Mouse (Mus musculus) embryonic facial prominence, embryonic 10.5 days (tissue): ENCODE measurements around the gene Olfr572. TPM values are rescaled to one million over a fixed set of nuclear protein-coding genes. Genes with fewer than 3 reads are reported as not detected.

Experiments
- DNase-seq: peaks from one replicate; pipeline ENCODE4 v3.0.0-alpha.2; 2017; ENCODE audit warnings: low spot score
- H3K27ac ChIP-seq: fragments of 300-500 bp; sonication (generic); replicated peaks from 2 replicates; pipeline ENCODE4 v1.5.1; 2016; ENCODE audit warnings: mild to moderate bottlenecking
- H3K27me3 ChIP-seq: fragments of 300-500 bp; sonication (generic); replicated peaks from 2 replicates; pipeline ENCODE4 v1.6.1; 2016; ENCODE audit warnings: low read depth, mild to moderate bottlenecking; ENCODE audit not compliant: poor library complexity, severe bottlenecking
- H3K36me3 ChIP-seq: fragments of 300-500 bp; sonication (generic); replicated peaks from 2 replicates; pipeline ENCODE4 v1.6.1; 2016; ENCODE audit warnings: mild to moderate bottlenecking, moderate library complexity
- H3K4me1 ChIP-seq: fragments of 300-500 bp; sonication (generic); 2 replicates; pipeline ENCODE4 v1.6.1; 2016
- H3K4me3 ChIP-seq: fragments of 300-500 bp; sonication (generic); 2 replicates; pipeline ENCODE4 v1.5.1; 2016; ENCODE audit warnings: mild to moderate bottlenecking, moderate library complexity
- H3K9me3 ChIP-seq: fragments of 300-500 bp; sonication (generic); 2 replicates; pipeline ENCODE4 v1.6.1; 2016; ENCODE audit warnings: mild to moderate bottlenecking
- WGBS: fragments of 180-500 bp; shearing (Covaris S2); methylation state at CpG from one replicate; pipeline ENCODE4 v1.1.7; 2016; 5-methylcytosine and 5-hydroxymethylcytosine counted together
- polyA plus RNA-seq: library from polyadenylated mRNA; unstranded; fragments of >200 nt; fragmentation: Nextera tagmentation; extraction: Ambion mirVana; gene quantifications from 2 replicates; pipeline ENCODE4 v1.2.1, GENCODE M21; 2016

Gene Olfr572
- polyA plus RNA-seq: not detected in 2 replicates

DNA sequence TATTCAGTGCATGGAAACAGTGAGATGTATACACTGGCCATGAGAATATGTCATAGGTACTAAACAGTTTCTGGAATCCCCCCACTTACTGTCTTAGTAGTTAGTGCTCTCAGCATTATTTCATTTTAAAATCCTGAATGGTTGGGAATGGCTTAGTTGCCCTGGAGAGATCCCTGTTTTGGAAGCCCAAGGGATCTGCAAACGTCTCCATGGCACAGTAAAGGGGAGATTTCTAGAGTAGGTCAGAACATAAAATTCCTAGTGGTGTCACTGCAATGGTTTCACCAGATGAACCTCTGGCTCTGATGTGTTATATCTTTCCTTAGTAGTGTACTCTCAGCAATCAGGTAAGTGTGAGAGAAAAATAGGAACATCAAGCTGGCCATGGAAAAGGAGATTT is at the start of gene Olfr572:
Gene Olfr572 (plus strand): TSS at position 301 of the 400 bp plus-strand sequence.
- H3K27me3 ChIP-seq: no peaks in the 10 kb centered on the region
- no peaks in the 10 kb centered on the region for H3K4me1 ChIP-seq
- no peaks in the 10 kb centered on the region for H3K36me3 ChIP-seq
- H3K4me3 ChIP-seq: no peak within 1 kb of the TSS
- no peak for DNase-seq
- no peaks in the 10 kb centered on the region for H3K9me3 ChIP-seq
- WGBS: 66% methylated on average over 1 of the region's 1 CpGs
- H3K27ac ChIP-seq: no peak within 1 kb of the TSS

DNA sequence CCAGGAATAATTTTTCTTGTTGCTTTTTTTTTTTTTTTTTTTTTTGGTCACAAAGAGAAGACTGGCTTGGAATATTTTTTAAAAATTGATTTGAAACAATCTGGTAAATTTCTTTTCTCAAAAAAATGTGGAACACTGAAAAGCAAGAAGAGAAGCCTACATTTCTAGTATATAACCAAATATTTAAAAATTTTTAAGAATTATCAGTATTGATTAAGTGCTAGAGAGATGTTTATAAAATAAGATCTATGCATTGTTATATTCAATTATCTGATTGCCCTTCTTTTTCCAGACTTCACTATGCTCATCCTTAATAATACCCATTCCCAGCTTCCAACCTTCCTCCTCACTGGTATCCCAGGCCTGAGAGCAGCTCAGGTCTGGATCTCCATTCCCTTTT is 47.4 kb upstream of the Olfr572 start, which contains the start of gene Olfr568:
Gene Olfr568 (plus strand): TSS at position 301 of the 400 bp plus-strand sequence.
- DNase-seq: no peak
- Histone ChIP-seq H3K4me1 (no peaks in the 10 kb centered on the region), H3K4me3 (no peak within 1 kb of the TSS), H3K27me3 (no peaks in the 10 kb centered on the region), H3K9me3 (no peaks in the 10 kb centered on the region), H3K36me3 (no peaks in the 10 kb centered on the region), H3K27ac (no peak within 1 kb of the TSS)

DNA sequence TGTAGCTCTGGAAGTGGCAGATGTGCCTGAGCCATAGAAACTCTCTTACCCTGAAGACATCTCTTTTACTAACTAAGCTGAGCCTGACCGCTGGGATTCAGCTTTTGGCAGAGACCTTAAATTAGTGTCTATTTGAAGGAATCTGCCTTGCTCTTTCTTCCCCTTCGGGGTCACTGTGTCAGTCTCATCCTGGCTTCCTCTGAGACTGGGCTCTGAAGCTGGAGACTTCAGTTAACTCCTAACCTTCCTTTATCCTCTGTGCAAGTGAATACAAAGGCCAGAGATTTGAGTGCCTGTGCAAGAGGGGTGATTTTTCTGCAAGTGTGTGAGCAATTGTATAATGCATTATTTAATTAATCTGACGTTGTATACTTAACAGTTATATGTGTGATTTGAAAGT is 33.4 kb upstream of the Olfr572 start, which contains the start of gene Olfr569:
Gene Olfr569 (minus strand): TSS at position 101 of the 400 bp plus-strand sequence.
- H3K4me3 ChIP-seq: no peak within 1 kb of the TSS
- no peak within 1 kb of the TSS for H3K27ac ChIP-seq
- H3K9me3 ChIP-seq: no peaks in the 10 kb centered on the region
- no peaks in the 10 kb centered on the region for H3K27me3 ChIP-seq
- DNase-seq: no peak
- no peaks in the 10 kb centered on the region for H3K4me1 ChIP-seq
- 66% methylated on average over 3 of the region's 3 CpGs for WGBS
- H3K36me3 ChIP-seq: no peaks in the 10 kb centered on the region

DNA sequence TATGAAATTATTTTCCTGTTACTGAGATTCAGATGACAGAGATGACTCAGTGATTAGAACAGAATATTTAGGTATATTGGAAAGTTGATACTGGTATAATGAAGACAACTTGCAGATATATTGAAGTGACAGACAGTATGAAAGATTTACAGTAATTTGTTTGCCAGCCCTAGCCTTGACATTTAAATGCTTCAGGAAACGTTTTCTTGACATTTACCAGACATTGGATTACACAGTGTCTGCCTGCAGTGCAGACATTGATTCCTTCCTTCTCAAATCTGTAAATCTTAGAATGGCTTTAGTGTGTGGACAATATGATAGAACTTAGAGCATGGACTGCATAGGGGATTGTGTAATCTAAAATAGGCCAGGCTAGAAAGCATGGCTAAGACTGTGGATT is 8.9 kb upstream of the Olfr572 start:
- H3K4me3 ChIP-seq: no peak overlapping the region
- H3K36me3 ChIP-seq: no peaks in the 10 kb centered on the region
- DNase-seq: no peak
- no peaks in the 10 kb centered on the region for H3K27me3 ChIP-seq
- H3K27ac ChIP-seq: no peak overlapping the region
- H3K9me3 ChIP-seq: no peaks in the 10 kb centered on the region
- 58% methylated on average over 1 of the region's 1 CpGs for WGBS
- no peaks in the 10 kb centered on the region for H3K4me1 ChIP-seq

DNA sequence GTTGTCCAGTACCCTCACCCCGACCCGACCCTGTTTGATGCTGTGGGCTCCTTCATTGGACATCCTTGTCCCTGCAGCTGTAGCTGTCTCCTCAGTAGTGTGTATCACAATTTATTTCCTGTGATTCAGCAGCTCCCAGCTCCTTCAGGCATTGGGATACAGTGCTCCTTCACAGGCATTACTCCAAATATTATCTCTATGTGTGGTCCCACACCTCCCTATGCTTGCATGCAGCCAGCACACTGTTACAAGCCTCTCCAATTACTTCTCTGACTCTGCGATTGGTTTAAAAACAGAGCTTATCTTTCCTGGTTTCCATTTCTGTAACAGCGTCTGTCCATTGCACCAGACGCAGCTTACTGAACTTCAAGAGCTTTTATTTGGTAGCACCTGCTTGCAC is 7.8 kb upstream of the Olfr572 start:
- H3K9me3 ChIP-seq: no peaks in the 10 kb centered on the region
- no peaks in the 10 kb centered on the region for H3K27me3 ChIP-seq
- WGBS: 72% methylated on average over 5 of the region's 5 CpGs
- no peak for DNase-seq
- H3K36me3 ChIP-seq: no peaks in the 10 kb centered on the region
- H3K4me1 ChIP-seq: no peaks in the 10 kb centered on the region
- H3K27ac ChIP-seq: no peak overlapping the region
- no peak overlapping the region for H3K4me3 ChIP-seq

DNA sequence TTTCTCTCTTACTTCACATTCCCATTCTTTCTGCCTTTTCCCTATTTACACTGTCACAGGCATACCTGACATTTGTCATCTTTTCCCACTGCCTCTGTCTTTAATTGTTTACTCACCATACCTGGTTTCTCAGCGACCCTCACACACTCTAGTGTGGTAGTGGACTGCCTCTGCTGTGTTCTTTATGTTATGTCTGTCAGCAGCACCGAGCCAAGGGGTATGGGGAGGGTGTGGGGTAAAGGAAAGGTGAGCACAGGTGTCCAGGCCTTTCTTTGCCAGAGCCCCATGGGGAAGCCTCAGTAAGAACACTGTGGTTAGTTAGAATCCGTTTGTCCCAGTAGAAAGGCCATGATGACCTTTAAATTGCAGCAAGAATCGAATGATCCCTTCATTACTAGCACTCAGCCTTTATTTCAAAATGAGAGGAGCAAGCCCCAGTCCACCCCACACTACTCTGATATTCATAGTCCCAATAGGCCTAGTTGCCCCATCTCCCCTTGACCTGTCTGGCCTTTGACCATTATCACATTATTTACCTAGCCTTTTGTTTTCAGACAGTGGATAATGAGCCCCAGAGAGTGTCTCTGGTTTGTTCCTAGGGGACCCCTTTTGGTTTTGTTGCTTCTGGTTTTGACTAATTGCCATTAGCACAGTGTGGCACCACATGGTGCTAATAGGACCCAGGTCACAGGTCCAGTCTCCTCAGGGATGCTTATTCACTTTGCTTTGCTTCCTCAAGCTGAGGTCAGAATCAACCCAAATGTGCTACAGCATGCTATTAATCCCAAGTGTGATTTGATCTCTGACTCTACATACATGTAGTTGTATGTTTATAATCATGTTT is 7.0 kb upstream of the Olfr572 start, which contains the start of gene Olfr571:
Gene Olfr571 (minus strand): TSS at position 505 of the 844 bp plus-strand sequence.
- WGBS: 54% methylated on average over 4 of the region's 4 CpGs
- Histone ChIP-seq H3K27ac (no peak within 1 kb of the TSS), H3K27me3 (no peaks in the 10 kb centered on the region), H3K36me3 (no peaks in the 10 kb centered on the region), H3K4me1 (no peaks in the 10 kb centered on the region), H3K4me3 (no peak within 1 kb of the TSS), H3K9me3 (no peaks in the 10 kb centered on the region)
- DNase-seq: no peak

DNA sequence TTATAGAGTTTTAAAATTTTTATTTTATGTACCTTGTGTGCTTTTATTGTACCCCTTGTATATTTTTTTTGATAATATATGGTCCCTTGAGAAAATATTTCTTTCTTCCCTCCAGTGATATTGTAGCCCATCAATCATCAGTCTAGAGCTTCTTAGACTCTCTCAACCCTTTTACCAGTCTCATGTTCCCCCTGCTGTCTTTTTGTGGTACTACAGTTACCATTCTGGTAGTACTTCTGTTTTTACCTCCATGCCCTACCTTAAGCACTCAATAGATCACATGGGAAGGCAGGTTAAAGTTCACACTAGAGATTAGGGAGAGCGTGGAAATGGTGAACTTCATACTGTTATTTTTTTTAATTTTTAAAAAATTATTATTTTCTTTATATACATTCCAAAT is 4.6 kb upstream of the Olfr572 start:
- Histone ChIP-seq H3K9me3 (no peaks in the 10 kb centered on the region), H3K27me3 (no peaks in the 10 kb centered on the region), H3K36me3 (no peaks in the 10 kb centered on the region), H3K4me1 (no peaks in the 10 kb centered on the region), H3K4me3 (no peak overlapping the region), H3K27ac (no peak overlapping the region)
- 21% methylated on average over 1 of the region's 1 CpGs for WGBS
- DNase-seq: no peak

DNA sequence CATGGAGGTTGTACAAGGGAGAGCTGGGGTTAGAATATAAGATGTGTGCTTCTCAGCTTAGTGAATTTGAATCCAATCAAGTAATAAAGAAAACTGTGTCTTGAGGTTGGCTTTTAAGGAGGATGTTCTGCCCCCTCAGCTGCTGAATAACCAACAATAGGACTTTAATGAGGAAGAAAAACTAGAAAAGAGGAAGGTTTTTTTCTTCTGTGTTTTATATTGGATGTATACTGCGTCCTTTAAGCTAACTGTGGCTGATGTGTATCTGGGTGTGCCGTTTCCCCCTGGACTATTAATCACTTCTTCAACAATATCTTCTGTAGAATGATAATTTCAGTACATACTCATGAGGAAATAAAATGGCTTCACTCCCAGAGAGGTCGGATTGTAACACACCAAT is 2.9 kb downstream of the Olfr572 start:
- no peak for DNase-seq
- Histone ChIP-seq H3K9me3 (no peaks in the 10 kb centered on the region), H3K27me3 (no peaks in the 10 kb centered on the region), H3K4me3 (no peak overlapping the region), H3K36me3 (no peaks in the 10 kb centered on the region), H3K4me1 (no peaks in the 10 kb centered on the region), H3K27ac (no peak overlapping the region)
- WGBS: 73% methylated on average over 3 of the region's 3 CpGs

DNA sequence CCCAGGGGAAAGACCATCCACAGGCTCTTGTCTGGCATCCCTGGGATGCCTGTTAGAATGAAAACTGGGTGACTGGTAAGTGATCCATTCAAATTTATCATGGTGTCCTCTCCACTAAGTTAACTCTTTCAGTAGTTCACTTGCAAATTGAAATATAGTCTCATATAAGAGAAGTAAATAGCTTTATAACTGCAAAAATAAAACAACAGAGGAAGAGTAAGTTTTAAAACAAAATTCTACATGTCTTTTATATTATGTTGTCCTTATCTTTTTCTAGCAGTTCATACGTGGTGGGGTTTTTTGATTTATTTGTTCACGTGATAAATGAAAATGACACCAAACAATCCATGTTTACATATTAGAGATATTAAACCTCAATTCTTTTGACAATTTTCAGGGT is 18.3 kb downstream of the Olfr572 start, which contains the start of gene Olfr573-ps1:
Gene Olfr573-ps1 (minus strand): TSS at position 101 of the 400 bp plus-strand sequence.
- no peaks in the 10 kb centered on the region for H3K36me3 ChIP-seq
- 92% methylated on average over 2 of the region's 2 CpGs for WGBS
- no peaks in the 10 kb centered on the region for H3K27me3 ChIP-seq
- no peak for DNase-seq
- no peaks in the 10 kb centered on the region for H3K9me3 ChIP-seq
- no peaks in the 10 kb centered on the region for H3K4me1 ChIP-seq
- H3K27ac ChIP-seq: no peak within 1 kb of the TSS
- no peak within 1 kb of the TSS for H3K4me3 ChIP-seq

DNA sequence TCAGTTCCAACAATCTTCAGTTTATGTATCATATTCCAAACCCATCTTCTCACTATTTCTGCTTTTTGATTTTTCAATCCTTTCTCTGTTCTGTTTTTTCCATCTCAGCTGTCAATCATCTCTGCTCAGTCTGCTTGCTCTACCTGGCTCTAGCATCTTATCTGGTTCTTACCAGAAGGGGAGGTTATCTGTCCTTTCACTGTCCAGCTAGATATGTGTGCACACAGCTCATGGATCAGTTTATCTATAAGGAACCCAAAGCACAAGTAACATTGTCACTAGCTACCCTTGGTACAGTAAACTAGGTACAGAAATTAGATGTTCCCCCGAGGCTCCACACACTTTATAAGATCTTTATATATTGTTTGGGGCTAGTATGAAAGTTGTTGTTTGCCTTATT is 19.2 kb downstream of the Olfr572 start:
- WGBS: 83% methylated on average over 1 of the region's 1 CpGs
- Histone ChIP-seq H3K27me3 (no peaks in the 10 kb centered on the region), H3K4me1 (no peaks in the 10 kb centered on the region), H3K9me3 (no peaks in the 10 kb centered on the region), H3K36me3 (no peaks in the 10 kb centered on the region), H3K4me3 (no peak overlapping the region), H3K27ac (no peak overlapping the region)
- DNase-seq: no peak

DNA sequence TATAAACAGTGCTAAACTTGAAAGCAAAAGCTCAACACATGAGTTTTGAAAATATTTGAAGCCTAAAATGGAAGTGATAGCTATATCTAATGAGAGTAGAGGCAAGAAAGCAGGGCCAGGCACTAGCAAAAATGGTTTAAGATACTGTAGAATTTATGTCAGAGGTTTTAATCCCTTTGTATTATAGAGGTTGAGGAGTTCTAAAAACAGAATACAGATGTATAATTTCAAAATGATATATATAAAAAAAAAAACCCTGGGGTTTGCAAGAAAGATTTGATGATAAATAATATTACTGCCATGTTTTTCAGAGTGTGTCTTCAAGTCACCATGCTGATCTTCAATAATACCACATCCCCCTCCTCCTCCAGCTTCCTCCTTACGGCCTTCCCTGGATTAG is 24.0 kb downstream of the Olfr572 start, which contains the start of gene Olfr574:
Gene Olfr574 (plus strand): TSS at position 301 of the 400 bp plus-strand sequence.
- Histone ChIP-seq H3K27me3 (no peaks in the 10 kb centered on the region), H3K9me3 (no peaks in the 10 kb centered on the region), H3K36me3 (no peaks in the 10 kb centered on the region), H3K4me3 (no peak within 1 kb of the TSS), H3K27ac (no peak within 1 kb of the TSS), H3K4me1 (no peaks in the 10 kb centered on the region)
- no peak for DNase-seq
- WGBS: 85% methylated on average over 1 of the region's 1 CpGs

DNA sequence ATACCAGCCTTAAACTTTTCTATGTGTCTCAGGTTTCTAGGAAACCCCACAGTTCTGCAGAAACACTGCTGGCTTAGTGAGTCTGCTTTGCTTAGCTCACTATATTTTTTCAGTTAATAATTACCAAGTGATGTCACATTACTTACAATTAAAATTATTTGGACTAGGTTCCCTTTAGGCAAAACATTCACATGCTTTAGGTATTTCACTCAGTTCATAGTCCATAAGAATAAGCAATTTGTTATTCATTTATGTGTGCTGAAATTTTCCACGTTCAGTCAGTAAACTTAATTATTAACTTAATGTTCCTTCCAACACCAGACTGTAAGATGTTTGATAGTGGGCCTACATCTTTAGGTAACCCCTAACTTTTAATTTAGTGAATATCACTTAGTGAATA is 26.5 kb downstream of the Olfr572 start:
- WGBS: 75% methylated on average over 1 of the region's 1 CpGs
- H3K9me3 ChIP-seq: no peaks in the 10 kb centered on the region
- H3K4me1 ChIP-seq: no peaks in the 10 kb centered on the region

DNA sequence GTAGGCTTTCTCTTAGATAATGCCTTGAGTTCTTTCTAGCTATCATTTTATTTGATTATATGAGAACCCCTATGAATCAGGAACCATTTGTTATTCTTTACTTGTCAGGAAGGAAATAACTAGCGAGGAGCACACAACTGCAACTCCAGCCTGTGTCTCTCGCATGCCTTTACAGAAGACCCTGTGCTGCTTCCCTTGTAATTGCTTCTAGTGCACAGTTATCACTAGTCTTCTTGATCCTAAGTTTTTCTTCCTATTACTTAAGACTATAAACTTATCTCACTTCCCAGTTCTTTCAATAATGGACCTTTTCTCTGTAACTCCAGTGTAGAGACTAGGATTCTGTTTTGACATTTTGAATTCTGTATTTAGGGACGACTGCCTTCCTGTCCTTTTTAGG is 33.9 kb downstream of the Olfr572 start:
- DNase-seq: no peak
- Histone ChIP-seq H3K36me3 (no peaks in the 10 kb centered on the region), H3K4me1 (no peaks in the 10 kb centered on the region), H3K9me3 (no peaks in the 10 kb centered on the region), H3K4me3 (no peak overlapping the region), H3K27me3 (no peaks in the 10 kb centered on the region), H3K27ac (no peak overlapping the region)
- 77% methylated on average over 3 of the region's 3 CpGs for WGBS

More for the DNA sequence above, 26.5 kb downstream of the Olfr572 start:
- H3K4me3 ChIP-seq: no peak overlapping the region
- H3K36me3 ChIP-seq: no peaks in the 10 kb centered on the region
- H3K27me3 ChIP-seq: no peaks in the 10 kb centered on the region
- no peak overlapping the region for H3K27ac ChIP-seq
- DNase-seq: no peak
